Mouse (Mus musculus) 3134 (cell line): ENCODE results near the gene Pgam2.
"Not testable (repeated sequence)": the region's sequence is repeated elsewhere in the genome, so short reads cannot be mapped to it uniquely, and the experiment has no call there.

Source experiments
- DNase-seq: peaks from one replicate; pipeline ENCODE4 v3.0.0-alpha.2; 2011; ENCODE audit warnings: low spot score; ENCODE audit not compliant: insufficient read length; ENCODE audit errors: extremely low read depth

The Pgam2 gene

GRCm38 (mm10) chr11:5809487-5809886 is 6.0 kb upstream of the Pgam2 start:
- not testable (repeated sequence) for DNase-seq

GRCm38 (mm10) chr11:5807956-5808355 is 4.4 kb upstream of the Pgam2 start:
- no peak for DNase-seq

GRCm38 (mm10) chr11:5805711-5806110 is 2.2 kb upstream of the Pgam2 start:
- DNase-seq: no peak

GRCm38 (mm10) chr11:5804174-5804573 is 641 bp upstream of the Pgam2 start:
- DNase-seq: no peak

- no peak for DNase-seq
These were observed 896 bp downstream of the Pgam2 start for GRCm38 (mm10) chr11:5802457-5803217.

- DNase-seq: no peak
These were observed 1.5 kb downstream of the Pgam2 start for GRCm38 (mm10) chr11:5802005-5802404.

GRCm38 (mm10) chr11:5801511-5801910 is 2.0 kb downstream of the Pgam2 start:
- no peak for DNase-seq

GRCm38 (mm10) chr11:5799621-5800490 is 3.7 kb downstream of the Pgam2 start:
- no peak for DNase-seq

GRCm38 (mm10) chr11:5797928-5798327 is 5.6 kb downstream of the Pgam2 start:
- DNase-seq: no peak

GRCm38 (mm10) chr11:5797371-5797770 is 6.2 kb downstream of the Pgam2 start:
- DNase-seq: no peak

- DNase-seq: no peak
These were observed 6.6 kb downstream of the Pgam2 start for GRCm38 (mm10) chr11:5796939-5797338.

- DNase-seq: peak; percentile 87
These were observed 7.8 kb downstream of the Pgam2 start for GRCm38 (mm10) chr11:5795706-5796105.

GRCm38 (mm10) chr11:5795290-5795689 is 8.2 kb downstream of the Pgam2 start:
- DNase-seq: no peak

GRCm38 (mm10) chr11:5790431-5790830 is 13.1 kb downstream of the Pgam2 start:
- no peak for DNase-seq

GRCm38 (mm10) chr11:5789754-5790333 is 13.7 kb downstream of the Pgam2 start:
- no peak for DNase-seq

GRCm38 (mm10) chr11:5789071-5789753 is 14.3 kb downstream of the Pgam2 start:
- no peak for DNase-seq

- peak; percentile 97 for DNase-seq
These were observed 15.2 kb downstream of the Pgam2 start, which contains the start of gene Dbnl for GRCm38 (mm10) chr11:5788056-5789014. Gene Dbnl, plus strand, starts transcription at chr11:5788488.

GRCm38 (mm10) chr11:5787671-5788055 is 15.9 kb downstream of the Pgam2 start:
- no peak for DNase-seq

- no peak for DNase-seq
These were observed 17.8 kb downstream of the Pgam2 start for GRCm38 (mm10) chr11:5785732-5786131.
